Mouse (Mus musculus) cerebellum, adult 2 months (tissue): ENCODE data around the gene Ube4a. TPM values are rescaled to one million over a fixed set of nuclear protein-coding genes. Genes with fewer than 3 reads are reported as not detected.

Source experiments
- DNase-seq, 2 experiments: peaks; one replicate each; pipeline ENCODE4 v3.0.0; 2021
- H3K27ac ChIP-seq: fragments of 200-500 bp; 2 replicates; pipeline ENCODE4 v1.5.1; 2012; ENCODE audit warnings: low read length, control low read depth, inconsistent platforms; ENCODE audit not compliant: insufficient read depth
- H3K27me3 ChIP-seq: fragments of 200-500 bp; 2 replicates; pipeline ENCODE4 v1.6.1; 2012; ENCODE audit warnings: inconsistent platforms, mild to moderate bottlenecking, low read length, moderate library complexity; ENCODE audit not compliant: control insufficient read depth, insufficient read depth
- H3K4me1 ChIP-seq: fragments of 200-500 bp; 2 replicates; pipeline ENCODE4 v1.6.1; 2011; ENCODE audit warnings: low read length; ENCODE audit not compliant: control insufficient read depth, insufficient read depth
- H3K4me3 ChIP-seq: fragments of 200-500 bp; replicated peaks from 2 replicates; pipeline ENCODE3; 2011; ENCODE audit warnings: mild to moderate bottlenecking, low read depth, low read length, control low read depth; ENCODE audit not compliant: insufficient read depth
- CTCF ChIP-seq: fragments of 200-500 bp; IDR thresholded peaks from 2 replicates; pipeline ENCODE4 v1.5.1; 2011; ENCODE audit warnings: low read depth, mild to moderate bottlenecking, control low read depth, low read length, moderate library complexity, borderline replicate concordance; ENCODE audit not compliant: insufficient read depth
- POLR2A ChIP-seq: fragments of 200-500 bp; IDR thresholded peaks from 2 replicates; pipeline ENCODE4 v1.6.1; 2011; ENCODE audit warnings: low read length, control low read depth, borderline replicate concordance; ENCODE audit not compliant: insufficient read depth
- WGBS: fragments of 180-500 bp; shearing (Covaris S2); methylation state at CpG from one replicate; pipeline ENCODE4 v1.1.7; 2018; 5-methylcytosine and 5-hydroxymethylcytosine counted together
- polyA plus RNA-seq: library from polyadenylated mRNA; depleted of rRNA; stranded (reverse); fragments of >200 nt; gene quantifications from 2 replicates; pipeline ENCODE4 v1.2.3, GENCODE M21; 2012

Ube4a gene
- polyA plus RNA-seq, 1 experiment = 37.4 TPM

DNA sequence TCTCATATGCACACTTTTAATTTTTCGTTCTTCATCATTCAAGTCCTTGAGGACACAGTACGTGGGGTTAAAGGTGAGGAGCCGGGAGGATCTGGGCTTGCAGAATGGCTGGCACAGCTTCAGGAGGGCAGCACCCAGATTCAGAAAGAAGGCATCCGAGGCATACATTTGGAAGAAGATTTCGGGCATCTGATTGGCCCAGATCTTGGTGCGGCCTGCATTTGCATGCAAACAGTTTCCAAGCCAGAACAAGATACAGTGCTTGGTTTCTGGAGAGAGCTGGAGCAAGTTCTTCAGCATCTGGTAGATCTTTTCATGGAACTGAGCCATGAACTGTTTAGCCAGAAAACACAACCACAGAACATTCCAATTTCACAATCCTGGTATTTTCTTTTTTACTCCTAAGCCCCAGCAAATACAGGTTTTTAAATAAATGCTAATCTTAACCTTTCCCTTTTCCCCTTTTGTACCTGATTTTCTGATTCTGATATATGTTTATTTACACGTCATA, 19.2 kb downstream of the Ube4a start:
- H3K4me3 ChIP-seq = no peak overlapping the region
- DNase-seq = no peak
- TF ChIP-seq CTCF (no peak), POLR2A (no peak)
- peaks cover 19% of the 10 kb centered on the region for H3K4me1 ChIP-seq
- no peak overlapping the region for H3K27ac ChIP-seq
- 88% methylated on average over 7 of the region's 7 CpGs for WGBS
- H3K27me3 ChIP-seq = no peaks in the 10 kb centered on the region

DNA sequence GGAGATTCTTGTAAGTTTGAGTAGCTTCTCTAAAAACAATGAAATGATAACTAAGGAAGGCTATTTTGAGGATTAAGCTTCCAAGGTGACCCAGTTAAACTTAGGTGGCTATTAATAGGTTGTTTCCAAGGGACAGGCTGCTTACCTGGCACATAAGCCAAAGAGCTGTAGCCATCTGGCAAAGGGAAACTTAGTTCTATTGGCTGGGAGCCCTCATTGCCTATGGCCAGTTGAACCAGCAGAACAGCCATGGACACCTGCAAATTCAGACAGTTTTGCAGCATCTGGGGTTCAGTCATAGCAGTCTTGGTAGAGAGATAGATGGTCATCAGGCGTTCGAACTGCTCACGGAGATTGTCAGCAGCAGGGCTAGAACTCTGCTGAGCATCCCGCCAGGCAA, 23.0 kb downstream of the Ube4a start:
- DNase-seq = peak; percentile 82 to 93
- 4% methylated on average over 4 of the region's 4 CpGs for WGBS
- peak overlapping the region; percentile 74 for H3K27ac ChIP-seq
- TF ChIP-seq POLR2A (no peak), CTCF (no peak)
- no peaks in the 10 kb centered on the region for H3K27me3 ChIP-seq
- no peak overlapping the region for H3K4me3 ChIP-seq
- H3K4me1 ChIP-seq = peaks cover 20% of the 10 kb centered on the region

DNA sequence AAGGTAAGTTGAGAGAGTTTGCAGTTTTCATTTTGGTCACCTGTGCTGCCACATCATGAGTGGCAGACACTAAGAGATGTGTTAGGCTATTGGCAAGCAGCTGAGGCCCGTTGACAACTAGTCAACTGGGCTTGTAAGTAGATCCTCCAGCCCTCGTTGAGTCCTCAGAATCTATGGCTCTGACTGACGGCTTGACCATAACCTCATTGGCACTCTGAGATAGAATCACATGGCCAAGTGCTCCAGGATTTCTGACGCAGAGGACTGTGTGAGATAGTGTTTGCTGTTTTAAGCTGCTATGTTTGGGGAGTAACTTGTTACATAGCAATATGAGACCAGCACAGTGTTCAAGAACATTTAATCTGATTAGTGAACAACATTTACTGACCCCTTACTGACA, 23.6 kb downstream of the Ube4a start:
- Histone ChIP-seq H3K27ac (peak overlapping the region; percentile 99), H3K27me3 (no peaks in the 10 kb centered on the region), H3K4me3 (no peak overlapping the region), H3K4me1 (peaks cover 20% of the 10 kb centered on the region)
- DNase-seq = peak; percentile 37 to 41
- TF ChIP-seq CTCF (no peak), POLR2A (no peak)
- 21% methylated on average over 4 of the region's 4 CpGs for WGBS

DNA sequence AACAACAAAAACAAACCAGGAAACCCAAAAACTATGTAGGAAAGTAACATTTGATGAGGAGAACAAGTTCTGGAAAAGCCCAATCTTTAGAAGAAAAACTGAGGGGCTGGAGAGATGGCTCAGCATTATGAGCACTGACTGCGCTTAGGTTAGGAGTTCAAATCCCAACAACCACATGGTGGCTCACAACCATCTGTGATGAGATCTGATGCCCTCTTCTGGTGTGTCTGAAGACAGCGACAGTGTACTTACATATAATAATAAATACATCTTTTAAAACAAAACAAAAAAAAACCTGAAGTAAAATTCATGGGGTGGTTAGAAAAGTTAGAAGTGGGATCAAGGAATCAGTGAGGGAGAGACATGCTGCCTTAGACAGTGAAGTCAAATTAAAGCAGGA, 43.9 kb downstream of the Ube4a start:
- no peaks in the 10 kb centered on the region; the same call in 1 of the 2 replicates for H3K4me1 ChIP-seq
- H3K4me3 ChIP-seq = no peak overlapping the region
- DNase-seq = no peak
- H3K27me3 ChIP-seq = no peaks in the 10 kb centered on the region
- TF ChIP-seq POLR2A (no peak), CTCF (no peak)
- H3K27ac ChIP-seq = no peak overlapping the region
- WGBS = 67% methylated on average over 2 of the region's 2 CpGs

DNA sequence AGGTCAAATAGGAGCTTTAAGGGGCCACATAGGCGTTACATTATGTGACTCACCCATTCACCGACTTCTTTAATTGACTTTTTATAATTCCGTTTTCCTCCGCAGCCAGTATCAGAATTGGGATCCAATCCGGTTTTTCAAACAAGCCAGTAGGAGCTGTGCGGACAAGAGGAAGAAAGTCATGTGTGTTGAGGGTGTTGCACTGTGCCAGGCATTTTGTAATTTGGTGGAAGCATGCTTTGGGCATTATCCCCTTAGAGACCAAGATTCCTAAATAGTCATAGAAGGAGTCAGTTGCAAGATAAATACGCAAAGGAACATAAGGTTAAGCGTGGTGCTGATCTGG, 44.3 kb downstream of the Ube4a start:
- no peak for TF ChIP-seq CTCF
- peak; percentile 54; the same call in 1 of the 2 replicates for TF ChIP-seq POLR2A
- Histone ChIP-seq H3K27ac (peak overlapping the region; percentile 86), H3K4me1 (no peaks in the 10 kb centered on the region; the same call in 1 of the 2 replicates), H3K4me3 (peak overlapping the region; percentile 93), H3K27me3 (no peaks in the 10 kb centered on the region)
- DNase-seq = no peak
- under 1% methylated on average over 8 of the region's 8 CpGs for WGBS

DNA sequence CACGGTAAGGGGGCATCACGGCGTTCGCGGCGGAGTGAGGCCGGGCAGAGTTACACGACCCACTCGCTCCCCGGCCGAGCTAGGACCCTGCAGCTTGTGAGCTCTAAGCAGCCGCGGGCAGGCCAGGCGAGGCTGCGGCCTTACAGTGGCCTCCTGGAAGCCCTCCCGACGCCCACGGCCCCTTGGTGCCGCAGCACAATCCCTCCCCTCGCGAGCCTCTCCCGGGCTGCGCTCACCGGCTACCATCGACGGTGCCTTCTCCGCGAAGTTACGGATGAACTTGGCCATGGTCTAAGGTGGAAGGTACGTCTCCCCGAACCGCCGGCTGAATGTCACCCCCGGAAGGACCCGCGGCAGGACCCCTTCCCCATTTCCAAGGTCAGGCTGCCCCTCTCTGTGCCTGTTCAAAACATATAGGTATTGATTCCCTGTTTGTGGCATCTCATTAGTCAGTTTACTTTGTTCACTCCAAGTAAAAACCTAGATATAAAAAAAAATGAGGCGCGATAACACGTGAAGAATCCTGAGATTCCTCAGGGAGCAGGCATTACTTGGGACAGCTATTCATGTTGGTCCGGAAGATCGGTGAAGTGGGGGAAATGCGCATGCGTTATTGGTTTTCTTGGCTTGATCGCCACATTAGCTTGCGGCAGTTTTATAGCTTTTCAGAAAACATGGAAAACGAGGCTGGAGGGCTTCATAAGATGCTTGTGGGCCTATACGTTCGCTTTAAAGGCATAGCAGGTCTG, 44.9 kb downstream of the Ube4a start, which contains the start of gene Atp5l:
Gene Atp5l (minus strand): TSS at position 369 of the 749 bp plus-strand sequence.
- peak; percentile 88 to 91 for DNase-seq
- no peaks in the 10 kb centered on the region; the same call in 1 of the 2 replicates for H3K4me1 ChIP-seq
- peak within 1 kb of the TSS; percentile 93 for H3K4me3 ChIP-seq
- H3K27me3 ChIP-seq = no peaks in the 10 kb centered on the region
- peak; percentile 53 for TF ChIP-seq POLR2A
- no peak for TF ChIP-seq CTCF
- under 1% methylated on average over 48 of the region's 48 CpGs for WGBS
- peak within 1 kb of the TSS; percentile 86 for H3K27ac ChIP-seq

DNA sequence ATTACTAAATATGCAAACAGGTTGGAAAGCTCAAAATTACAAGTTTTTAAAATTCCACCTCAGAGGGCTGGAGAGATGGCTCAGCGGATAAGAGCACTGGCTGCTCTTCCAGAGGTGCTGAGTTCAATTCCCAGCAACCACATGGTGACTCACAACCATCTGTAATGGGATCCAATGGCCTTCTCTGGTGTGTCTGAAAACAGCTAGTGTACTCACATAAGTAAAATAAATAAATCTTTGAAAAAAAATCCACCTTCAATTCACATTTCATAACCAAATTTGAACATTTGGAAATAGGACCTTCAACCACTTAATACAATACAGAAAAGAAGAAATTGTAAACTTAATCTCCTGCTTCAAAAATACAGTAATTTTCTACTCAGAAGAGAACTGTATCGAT, 45.8 kb downstream of the Ube4a start:
- H3K27me3 ChIP-seq = no peaks in the 10 kb centered on the region

DNA sequence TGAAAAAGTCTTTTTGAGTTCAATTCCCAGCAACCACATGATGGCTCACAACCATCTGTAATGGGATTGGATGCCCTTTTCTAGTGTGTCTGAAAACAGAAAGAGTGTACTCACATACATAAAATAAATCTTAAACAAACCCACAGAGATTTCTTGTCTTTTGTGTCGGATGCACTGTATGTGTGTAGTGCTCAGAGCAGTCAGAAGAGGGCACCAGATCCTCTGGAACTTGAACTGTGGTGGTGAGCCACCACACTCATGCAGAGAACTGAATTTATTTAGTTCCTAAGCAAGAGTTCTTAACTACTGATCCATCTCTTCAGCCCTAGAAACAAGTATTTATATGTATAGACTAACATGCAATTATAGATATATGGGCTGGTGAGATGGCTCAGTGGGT, 49.2 kb downstream of the Ube4a start:
- WGBS = 10% methylated on average over 1 of the region's 1 CpGs

More for the DNA sequence above, 45.8 kb downstream of the Ube4a start:
- no peak for DNase-seq
- 4% methylated on average over 2 of the region's 2 CpGs for WGBS
- no peaks in the 10 kb centered on the region; the same call in 1 of the 2 replicates for H3K4me1 ChIP-seq
- H3K4me3 ChIP-seq = peak overlapping the region; percentile 93
- H3K27ac ChIP-seq = no peak overlapping the region
- TF ChIP-seq POLR2A (no peak), CTCF (no peak)

More for the DNA sequence above, 49.2 kb downstream of the Ube4a start:
- no peaks in the 10 kb centered on the region for H3K27me3 ChIP-seq
- peak; percentile 46 to 60 for DNase-seq
- TF ChIP-seq POLR2A (no peak), CTCF (peak; percentile 72)
- no peak overlapping the region for H3K4me3 ChIP-seq
- H3K27ac ChIP-seq = no peak overlapping the region
- H3K4me1 ChIP-seq = no peaks in the 10 kb centered on the region; the same call in 1 of the 2 replicates
